Mouse (Mus musculus): Measurements from ENCODE around the gene Ppp1r8. TPM values are rescaled to one million over a fixed set of nuclear protein-coding genes. Genes with fewer than 3 reads are reported as not detected.

Gene Ppp1r8
- total RNA-seq, 1 experiment: 105 TPM

DNA sequence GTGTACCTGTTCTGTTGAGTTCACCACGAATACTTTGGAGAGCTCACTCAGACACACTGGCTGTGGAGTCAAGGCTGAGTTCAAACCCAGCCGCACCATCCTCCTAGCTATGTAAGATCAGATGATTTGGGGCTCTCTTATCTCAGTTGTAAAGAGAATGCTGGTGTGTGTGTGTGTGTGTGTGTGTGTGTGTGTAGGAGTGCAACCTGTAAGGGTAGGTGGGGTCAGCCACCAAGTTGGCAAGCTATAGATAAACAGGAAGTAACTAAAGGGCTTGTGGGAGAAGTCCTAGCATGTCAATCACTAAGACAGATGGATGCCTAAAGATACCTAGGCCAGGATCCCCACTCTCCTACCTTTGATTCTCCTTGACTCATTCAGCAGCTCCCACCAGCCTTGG lies 59.2 kb downstream of the Ppp1r8 start:
- in situ Hi-C loops (cut with MboI; ENCODE audit: low sequenced_read_pairs in 2 of 2, unreplicated experiment in 2 of 2): no loop called here
- H3K27ac ChIP-seq (ENCODE audit: insufficient read depth, low read depth, low read length, poor library complexity, severe bottlenecking): no peak overlapping the region
- H3K9ac ChIP-seq (ENCODE audit: insufficient read depth, low read depth, low read length, poor library complexity, severe bottlenecking): no peak overlapping the region
- H3K9me3 ChIP-seq (ENCODE audit: control insufficient read depth, insufficient read depth, low read depth, low read length): no peaks in the 10 kb centered on the region
- no peaks in the 10 kb centered on the region for H3K4me1 ChIP-seq (ENCODE audit: control insufficient read depth in 2 of 2, insufficient read depth in 2 of 2, low read length in 2 of 2, poor library complexity in 1 of 2)
- peaks cover 12% of the 10 kb centered on the region for H3K36me3 ChIP-seq (ENCODE audit: control insufficient read depth, insufficient read depth, low read length, poor library complexity, severe bottlenecking)
- DNase-seq (ENCODE audit: low read depth, low spot score): no peak
- TF ChIP-seq CHD2 (IDR thresholded peaks at IDR 0.05; ENCODE audit: low read depth, low read length): no peak
- TF ChIP-seq ZC3H11A (IDR thresholded peaks at IDR 0.05; ENCODE audit: borderline replicate concordance, low read depth, low read length): no peak
- no peak for TF ChIP-seq ZNF384 (IDR thresholded peaks at IDR 0.05; ENCODE audit: low read depth, low read length)
- no peak for TF ChIP-seq MAFK (IDR thresholded peaks at IDR 0.05; ENCODE audit: insufficient read depth, low read depth, low read length)
- TF ChIP-seq HCFC1 (IDR thresholded peaks at IDR 0.05; ENCODE audit: borderline replicate concordance, insufficient read depth, low read length): no peak
- no peak overlapping the region for H3K4me3 ChIP-seq (ENCODE audit: insufficient read depth in 1 of 2, low read depth in 1 of 2, low read length in 2 of 2, poor library complexity in 1 of 2, severe bottlenecking in 1 of 2)

DNA sequence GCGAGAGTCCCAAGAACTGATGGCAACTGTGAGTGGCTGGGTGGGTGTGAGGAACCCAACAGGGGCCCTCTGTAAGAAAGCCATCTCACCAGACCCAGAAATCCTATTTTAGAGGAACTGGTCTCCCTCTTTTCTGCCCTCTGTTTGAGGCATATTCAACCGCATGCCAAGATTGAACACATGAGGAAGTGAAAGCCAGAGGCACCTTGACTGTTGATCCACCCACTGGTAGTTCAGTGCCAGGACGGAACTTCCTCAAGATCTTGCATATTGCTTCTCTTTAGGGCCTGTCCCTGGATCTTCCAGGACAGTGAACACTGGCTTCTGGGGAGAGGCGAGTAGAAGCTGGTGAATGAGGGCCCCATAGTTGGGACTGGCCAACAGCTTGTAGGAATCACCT lies 62.7 kb downstream of the Ppp1r8 start:
- in situ Hi-C loops (cut with MboI; ENCODE audit: low sequenced_read_pairs in 2 of 2, unreplicated experiment in 2 of 2): no loop called here
- DNase-seq (ENCODE audit: low read depth, low spot score): no peak
- no peak for TF ChIP-seq ZC3H11A (IDR thresholded peaks at IDR 0.05; ENCODE audit: borderline replicate concordance, low read depth, low read length)
- no peak for TF ChIP-seq ZNF384 (IDR thresholded peaks at IDR 0.05; ENCODE audit: low read depth, low read length)
- TF ChIP-seq HCFC1 (IDR thresholded peaks at IDR 0.05; ENCODE audit: borderline replicate concordance, insufficient read depth, low read length): no peak
- TF ChIP-seq MAFK (IDR thresholded peaks at IDR 0.05; ENCODE audit: insufficient read depth, low read depth, low read length): no peak
- TF ChIP-seq CHD2 (IDR thresholded peaks at IDR 0.05; ENCODE audit: low read depth, low read length): no peak
- Histone ChIP-seq H3K36me3 (ENCODE audit: control insufficient read depth, insufficient read depth, low read length, poor library complexity, severe bottlenecking) (peaks cover 46% of the 10 kb centered on the region), H3K9me3 (ENCODE audit: control insufficient read depth, insufficient read depth, low read depth, low read length) (no peaks in the 10 kb centered on the region), H3K4me3 (ENCODE audit: insufficient read depth in 1 of 2, low read depth in 1 of 2, low read length in 2 of 2, poor library complexity in 1 of 2, severe bottlenecking in 1 of 2) (no peak overlapping the region), H3K27ac (ENCODE audit: insufficient read depth, low read depth, low read length, poor library complexity, severe bottlenecking) (no peak overlapping the region), H3K4me1 (ENCODE audit: control insufficient read depth in 2 of 2, insufficient read depth in 2 of 2, low read length in 2 of 2, poor library complexity in 1 of 2) (no peaks in the 10 kb centered on the region), H3K9ac (ENCODE audit: insufficient read depth, low read depth, low read length, poor library complexity, severe bottlenecking) (no peak overlapping the region)

DNA sequence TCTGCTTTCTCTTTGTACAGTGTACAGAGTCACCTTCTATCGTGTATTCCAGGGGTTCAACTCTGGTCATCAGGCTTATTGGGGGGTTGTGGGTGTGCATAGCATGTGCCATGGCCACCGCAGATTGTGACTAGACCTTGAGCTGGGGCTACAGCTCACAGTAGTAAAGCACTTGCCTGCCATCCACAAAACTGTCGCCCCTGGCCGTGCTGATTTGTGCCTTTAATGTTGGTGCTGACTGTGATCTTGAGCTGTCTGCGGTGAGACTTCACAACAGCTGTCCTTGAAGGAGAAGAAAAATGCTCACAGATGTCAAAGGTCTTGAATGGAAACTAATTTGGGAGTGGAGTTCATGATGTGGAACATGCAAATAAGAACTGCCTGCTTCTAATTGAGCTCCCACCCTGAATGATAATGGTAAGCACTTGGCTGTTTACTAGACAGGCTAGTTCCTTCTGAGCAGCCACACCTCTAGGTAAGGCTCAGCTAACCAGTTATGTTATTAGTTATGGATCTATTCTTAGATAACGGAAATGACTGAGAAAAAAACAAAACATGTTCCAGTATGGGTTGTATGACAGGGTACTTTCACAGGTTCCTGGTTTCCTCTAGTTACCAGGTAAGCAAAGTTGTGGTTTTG lies 64.3 kb downstream of the Ppp1r8 start:
- no peak for TF ChIP-seq MAFK (IDR thresholded peaks at IDR 0.05; ENCODE audit: insufficient read depth, low read depth, low read length)
- TF ChIP-seq CHD2 (IDR thresholded peaks at IDR 0.05; ENCODE audit: low read depth, low read length): no peak
- TF ChIP-seq ZC3H11A (IDR thresholded peaks at IDR 0.05; ENCODE audit: borderline replicate concordance, low read depth, low read length): no peak
- TF ChIP-seq ZNF384 (IDR thresholded peaks at IDR 0.05; ENCODE audit: low read depth, low read length): no peak
- no peak for TF ChIP-seq HCFC1 (IDR thresholded peaks at IDR 0.05; ENCODE audit: borderline replicate concordance, insufficient read depth, low read length)

More for the DNA sequence above, 64.3 kb downstream of the Ppp1r8 start:
- DNase-seq (ENCODE audit: low read depth, low spot score): no peak
- H3K4me3 ChIP-seq (ENCODE audit: insufficient read depth in 1 of 2, low read depth in 1 of 2, low read length in 2 of 2, poor library complexity in 1 of 2, severe bottlenecking in 1 of 2): no peak overlapping the region
- peaks cover 58% of the 10 kb centered on the region for H3K36me3 ChIP-seq (ENCODE audit: control insufficient read depth, insufficient read depth, low read length, poor library complexity, severe bottlenecking)
- H3K9me3 ChIP-seq (ENCODE audit: control insufficient read depth, insufficient read depth, low read depth, low read length): no peaks in the 10 kb centered on the region
- no peak overlapping the region for H3K27ac ChIP-seq (ENCODE audit: insufficient read depth, low read depth, low read length, poor library complexity, severe bottlenecking)
- in situ Hi-C loops (cut with MboI; ENCODE audit: low sequenced_read_pairs in 2 of 2, unreplicated experiment in 2 of 2): loop anchor here in 1 of 2 experiments (5.0 kb wide), 1 partner anchor 54 kb away; no protein-coding TSS in a partner anchor
- no peaks in the 10 kb centered on the region for H3K4me1 ChIP-seq (ENCODE audit: control insufficient read depth in 2 of 2, insufficient read depth in 2 of 2, low read length in 2 of 2, poor library complexity in 1 of 2)
- H3K9ac ChIP-seq (ENCODE audit: insufficient read depth, low read depth, low read length, poor library complexity, severe bottlenecking): no peak overlapping the region

Other genes with a start within 250 kb of the Ppp1r8 start
- 28.1 and 31.9 TPM in 2 replicates for gene Eya3, start 204.2 kb downstream of the Ppp1r8 start, total RNA-seq (2012; rRNA removed)
- gene Xkr8, start 110.6 kb downstream of the Ppp1r8 start, total RNA-seq (2012; rRNA removed): 9.6 and 15.5 TPM in 2 replicates
- gene Smpdl3b, start 85.9 kb downstream of the Ppp1r8 start, total RNA-seq (2012; rRNA removed): 28.9 and 40.2 TPM in 2 replicates
- 105 and 112 TPM in 2 replicates for gene Rpa2, start 74.8 kb downstream of the Ppp1r8 start, total RNA-seq (2012; rRNA removed)
- gene Themis2, start 46.8 kb downstream of the Ppp1r8 start, total RNA-seq (2012; rRNA removed): 1.1 and 1.3 TPM in 2 replicates
- 22.7 and 27.6 TPM in 2 replicates for gene Stx12, start 41.3 kb upstream of the Ppp1r8 start, total RNA-seq (2012; rRNA removed)
- gene Fam76a, start 79.4 kb upstream of the Ppp1r8 start, total RNA-seq (2012; rRNA removed): 12.5 and 14.9 TPM in 2 replicates
- gene Fgr, start 130.9 kb upstream of the Ppp1r8 start, total RNA-seq (2012; rRNA removed): 1.3 and 1.8 TPM in 2 replicates
- gene Ahdc1, start 168.1 kb upstream of the Ppp1r8 start, total RNA-seq (2012; rRNA removed): 61.8 and 88.9 TPM in 2 replicates